Mouse (Mus musculus) embryonic stem cell, embryonic (primary cell): ENCODE results near the gene Gm21812.
"Not testable (repeated sequence)": the region's sequence is repeated elsewhere in the genome, so short reads cannot be mapped to it uniquely, and the experiment has no call there.

Experiments used
- CTCF ChIA-PET, 4 experiments: fragments of 300-600 bp in 2 of 4; fragments of 350-600 bp in 2 of 4; sonication (Branson Sonifier 250); formaldehyde crosslinking; loops; one replicate each; lab custom pipeline; 2022; ENCODE audit warnings: inconsistent platforms in 2 of 4; lab: Charles Lee
- POLR2A ChIA-PET, 4 experiments: fragments of 300-600 bp in 2 of 4; fragments of 350-600 bp in 2 of 4; sonication (Branson Sonifier 250); formaldehyde crosslinking; loops; one replicate each; lab custom pipeline; 2022; ENCODE audit warnings: antibody characterized with exemption in 4 of 4, inconsistent platforms in 1 of 4; lab: Charles Lee

Gm21812 gene

GRCm38 (mm10) chrY:9347084-9347483 is at the start of gene Gm21812:
Gene Gm21812, minus strand, starts transcription at chrY:9347184.
- POLR2A ChIA-PET, CTCF ChIA-PET: not testable (repeated sequence)
